Mouse (Mus musculus) CH12.LX (cell line): Measurements from ENCODE around the gene Mest. TPM values are rescaled to one million over a fixed set of nuclear protein-coding genes. Genes with fewer than 3 reads are reported as not detected.

Source experiments
- DNase-seq: peaks from one replicate; pipeline ENCODE4 v3.0.0-alpha.2; 2013; ENCODE audit errors: extremely low read depth
- H3K27ac ChIP-seq: 2 replicates; pipeline ENCODE4 v1.5.1; 2012; ENCODE audit warnings: low read depth, mild to moderate bottlenecking, control low read depth, moderate library complexity; ENCODE audit not compliant: insufficient read depth
- H3K27me3 ChIP-seq: replicated peaks from 2 replicates; pipeline ENCODE3; 2012; ENCODE audit warnings: inconsistent platforms
- H3K36me3 ChIP-seq, 2 experiments: replicated peaks in 1 of 2; 2 replicates each; pipeline versions ENCODE3 to v1.6.1; 2012; ENCODE audit warnings: inconsistent platforms in 1 of 2, low read length in 1 of 2, mild to moderate bottlenecking in 1 of 2, mixed read lengths in 1 of 2, moderate library complexity in 1 of 2; ENCODE audit not compliant: control insufficient read depth in 1 of 2, insufficient read depth in 1 of 2
- H3K4me1 ChIP-seq, 2 experiments: 2 replicates each; pipeline ENCODE4 v1.6.1; 2012; ENCODE audit warnings: inconsistent platforms in 1 of 2, moderate library complexity in 1 of 2; ENCODE audit not compliant: insufficient read depth in 2 of 2, control insufficient read depth in 1 of 2
- H3K4me2 ChIP-seq: 2 replicates; pipeline ENCODE4 v1.6.1; 2012; ENCODE audit warnings: low read depth, mild to moderate bottlenecking, control low read depth; ENCODE audit not compliant: poor library complexity, insufficient read depth, severe bottlenecking
- H3K4me3 ChIP-seq, 3 experiments: fragments of 150-350 bp in 1 of 3; sonication (generic) in 1 of 3; replicated peaks in 1 of 3; 2 replicates each; pipeline versions ENCODE3 to v1.5.1; 2011 to 2012; ENCODE audit warnings: low read depth in 2 of 3, low read length in 2 of 3, mild to moderate bottlenecking in 2 of 3, moderate library complexity in 2 of 3, control low read depth in 1 of 3, improper control_type of control experiment in 1 of 3, inconsistent platforms in 1 of 3, mixed read lengths in 1 of 3; ENCODE audit not compliant: poor library complexity in 1 of 3
- H3K79me2 ChIP-seq: replicated peaks from 2 replicates; pipeline ENCODE4 v1.6.1; 2012; ENCODE audit warnings: mild to moderate bottlenecking, moderate library complexity; ENCODE audit not compliant: control insufficient read depth, poor library complexity, insufficient read depth, severe bottlenecking; ENCODE audit errors: extremely low read depth
- H3K9ac ChIP-seq: 2 replicates; pipeline ENCODE4 v1.6.1; 2012; ENCODE audit warnings: low read depth, mild to moderate bottlenecking, control low read depth, moderate library complexity; ENCODE audit not compliant: insufficient read depth
- H3K9me3 ChIP-seq: replicated peaks from 2 replicates; pipeline ENCODE3; 2012; ENCODE audit warnings: low read length, inconsistent platforms, mixed read lengths
- CTCF ChIP-seq, 2 experiments: IDR thresholded peaks in 1 of 2; conservative IDR thresholded peaks in 1 of 2; 2 replicates each; pipeline ENCODE4 v1.5.1; 2011 to 2012; ENCODE audit warnings: low read depth in 2 of 2, low read length in 2 of 2, improper control_type of control experiment in 1 of 2, inconsistent platforms in 1 of 2, mild to moderate bottlenecking in 1 of 2, moderate library complexity in 1 of 2
- E2F4 ChIP-seq: IDR thresholded peaks from 2 replicates; pipeline ENCODE4 v1.6.1; 2011; ENCODE audit warnings: low read depth, low read length, improper control_type of control experiment; ENCODE audit not compliant: insufficient replicate concordance
- ELF1 ChIP-seq: IDR thresholded peaks from 2 replicates; pipeline ENCODE4 v1.6.1; 2014; ENCODE audit warnings: low read depth, mild to moderate bottlenecking, inconsistent platforms, low read length, improper control_type of control experiment
- JUN ChIP-seq: IDR thresholded peaks from 2 replicates; pipeline ENCODE4 v1.6.1; 2011; ENCODE audit warnings: low read depth, mild to moderate bottlenecking, low read length, improper control_type of control experiment, moderate library complexity; ENCODE audit not compliant: insufficient read depth
- JUND ChIP-seq: conservative IDR thresholded peaks from 2 replicates; pipeline ENCODE4 v1.6.1; 2011; ENCODE audit warnings: low read depth, low read length, improper control_type of control experiment
- MAX ChIP-seq: IDR thresholded peaks from 2 replicates; pipeline ENCODE4 v1.6.1; 2011; ENCODE audit warnings: low read length, improper control_type of control experiment
- MYC ChIP-seq: IDR thresholded peaks from 2 replicates; pipeline ENCODE4 v1.6.1; 2011; ENCODE audit warnings: low read depth, mild to moderate bottlenecking, improper control_type of control experiment, low read length
- NRF1 ChIP-seq: IDR thresholded peaks from 2 replicates; pipeline ENCODE4 v1.6.1; 2014; ENCODE audit warnings: low read depth, mild to moderate bottlenecking, inconsistent platforms, low read length, improper control_type of control experiment, moderate library complexity
- PAX5 ChIP-seq: IDR thresholded peaks from 2 replicates; pipeline ENCODE4 v1.6.1; 2012; ENCODE audit warnings: low read length, inconsistent platforms, mixed read lengths
- POLR2AphosphoS2 ChIP-seq: IDR thresholded peaks from 2 replicates; pipeline ENCODE4 v1.6.1; 2011; ENCODE audit warnings: low read depth, low read length, improper control_type of control experiment
- RCOR1 ChIP-seq: conservative IDR thresholded peaks from 2 replicates; pipeline ENCODE4 v1.6.1; 2012; ENCODE audit warnings: low read depth, mild to moderate bottlenecking, inconsistent platforms, low read length, improper control_type of control experiment
- TCF12 ChIP-seq: IDR thresholded peaks from 2 replicates; pipeline ENCODE4 v1.6.1; 2014; ENCODE audit warnings: low read depth, mild to moderate bottlenecking, inconsistent platforms, low read length, improper control_type of control experiment
- USF1 ChIP-seq: IDR thresholded peaks from 2 replicates; pipeline ENCODE4 v1.6.1; 2014; ENCODE audit warnings: low read depth, mild to moderate bottlenecking, inconsistent platforms, low read length, improper control_type of control experiment
- ZKSCAN1 ChIP-seq: IDR thresholded peaks from 2 replicates; pipeline ENCODE4 v1.6.1; 2012; ENCODE audit warnings: low read depth, inconsistent platforms, low read length, improper control_type of control experiment, borderline replicate concordance
- dilution Hi-C: fragments of 300-500 bp; cut with MboI; formaldehyde crosslinking; loops from 2 replicates; pipeline ENCODE4 v1.14.3; 2020; ENCODE audit warnings: low sequenced_read_pairs; ENCODE audit not compliant: extremely low pct_unique_long_range_greater_than_20kb, extremely low pct_ligation_motif_present
- in situ Hi-C: fragments of 300-500 bp; cut with MboI; formaldehyde crosslinking; loops from 3 replicates; pipeline ENCODE4 v1.14.3; 2019; ENCODE audit warnings: low sequenced_read_pairs, low pct_ligation_motif_present, low pct_unique_long_range_greater_than_20kb, mixed read lengths
- polyA plus RNA-seq: library from polyadenylated mRNA; unstranded; fragments of >175 nt; gene quantifications from 2 replicates; pipeline ENCODE4 v1.2.1, GENCODE M21; 2012; ENCODE audit warnings: low read depth; ENCODE audit not compliant: insufficient read length
- total RNA-seq, 2 experiments: library from RNA; depleted of rRNA; stranded (reverse); fragments of 300-350 nt in 1 of 2; fragments of >200 nt in 1 of 2; gene quantifications; 2 replicates each; pipeline ENCODE4 v1.2.3; 2012 to 2014

Gene Mest
- total and polyA plus RNA-seq, 3 experiments: 0.13 TPM; not detected in 2

- Histone ChIP-seq H3K4me2 (no peak overlapping the region), H3K36me3 (peaks cover 0 to 6% of the 10 kb centered on the region in 2 experiments), H3K27me3 (no peaks in the 10 kb centered on the region), H3K9me3 (peaks cover 25% of the 10 kb centered on the region), H3K79me2 (no peaks in the 10 kb centered on the region), H3K9ac (no peak overlapping the region), H3K4me1 (no peaks in the 10 kb centered on the region), H3K27ac (no peak overlapping the region), H3K4me3 (no peak overlapping the region)
- dilution Hi-C loops: no loop called here
- TF ChIP-seq POLR2AphosphoS2 (no peak), MAX (no peak), JUND (no peak), JUN (no peak), RCOR1 (no peak), ELF1 (no peak), MYC (no peak), CTCF (conservative IDR thresholded peaks at IDR 0.05 in 1 of 2, IDR thresholded peaks at IDR 0.05 in 1 of 2; ENCODE audit: low read depth in 2 of 2, low read length in 2 of 2) (no peak), PAX5 (no peak), USF1 (no peak), TCF12 (no peak), ZKSCAN1 (no peak)
- no peak for DNase-seq
- in situ Hi-C loops: no loop called here
These were observed 14.5 kb downstream of the Mest start for GRCm38 (mm10) chr6:30737548-30738463.

- H3K27me3 ChIP-seq: no peaks in the 10 kb centered on the region
- dilution Hi-C loops (no loop called here), in situ Hi-C loops (no loop called here)
- H3K36me3 ChIP-seq: peaks cover 0 to 6% of the 10 kb centered on the region in 2 experiments
- no peaks in the 10 kb centered on the region for H3K79me2 ChIP-seq
- no peaks in the 10 kb centered on the region for H3K4me1 ChIP-seq
- peaks cover 25% of the 10 kb centered on the region for H3K9me3 ChIP-seq
- no peak overlapping the region for H3K4me3 ChIP-seq
- no peak overlapping the region for H3K9ac ChIP-seq
- no peak overlapping the region for H3K4me2 ChIP-seq
- no peak for TF ChIP-seq MAX
- no peak for TF ChIP-seq NRF1
- TF ChIP-seq MYC: no peak
- no peak for TF ChIP-seq E2F4
- no peak for DNase-seq
- no peak overlapping the region for H3K27ac ChIP-seq
These were observed 15.2 kb downstream of the Mest start for GRCm38 (mm10) chr6:30738464-30739006.
